Mouse (Mus musculus) testis, postnatal 14 days (tissue): ENCODE data around the gene Plekhm2.

ENCODE experiments used
- DNase-seq: peaks from one replicate; pipeline ENCODE4 v3.0.0; 2021; ENCODE audit warnings: low spot score

Plekhm2 gene

GRCm38 (mm10) chr4:141660884-141661283 is 3.8 kb downstream of the Plekhm2 start:
- DNase-seq: no peak

GRCm38 (mm10) chr4:141659739-141660138 is 5.0 kb downstream of the Plekhm2 start:
- DNase-seq: no peak

- no peak for DNase-seq
Measured at GRCm38 (mm10) chr4:141658846-141659484, 5.7 kb downstream of the Plekhm2 start.

DNA sequence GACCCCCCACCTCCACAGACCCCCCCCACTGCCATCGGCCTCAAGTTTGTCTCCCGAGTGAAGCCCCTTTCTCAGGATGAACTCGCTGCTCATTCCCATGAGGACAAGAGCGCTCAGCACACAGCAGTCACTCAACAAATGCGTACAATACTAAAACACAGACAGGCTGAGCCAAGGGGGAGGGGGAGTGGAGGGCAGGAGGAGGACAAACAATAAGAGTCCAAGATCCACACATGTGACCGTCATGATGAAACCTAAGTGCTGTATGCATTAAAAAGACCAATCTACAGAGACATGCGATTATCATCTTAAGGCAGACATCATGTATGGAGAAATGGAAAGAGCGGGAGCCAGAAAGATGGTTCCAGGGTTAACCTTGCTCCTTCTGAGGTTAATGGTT is 7.8 kb downstream of the Plekhm2 start:
- no peak for DNase-seq

- DNase-seq: peak; percentile 78
Measured at GRCm38 (mm10) chr4:141655908-141656608, 8.6 kb downstream of the Plekhm2 start.

- no peak for DNase-seq
Measured at GRCm38 (mm10) chr4:141654509-141654908, 10.2 kb downstream of the Plekhm2 start.

- no peak for DNase-seq
Measured at GRCm38 (mm10) chr4:141653813-141654212, 10.9 kb downstream of the Plekhm2 start.

DNA sequence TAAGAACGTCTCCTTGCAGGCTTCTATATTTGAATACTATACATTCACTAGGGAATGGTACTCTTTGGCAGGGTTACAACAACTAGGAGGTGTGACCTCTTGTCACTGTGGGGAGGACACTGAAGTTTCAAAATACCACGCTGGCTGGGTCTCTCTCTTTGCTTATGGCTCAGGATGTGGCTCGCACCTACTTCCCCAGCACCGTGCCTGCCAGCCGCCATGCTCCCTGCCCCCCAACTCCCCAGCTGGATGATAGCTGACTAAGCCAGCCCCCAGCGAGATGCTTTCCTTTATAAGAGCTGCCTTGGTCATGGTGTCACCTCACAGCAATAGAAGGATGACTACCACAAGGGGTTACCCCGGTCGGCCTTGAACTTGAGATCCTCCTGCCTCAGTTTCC is 11.7 kb downstream of the Plekhm2 start:
- DNase-seq: no peak

GRCm38 (mm10) chr4:141651944-141652343 is 12.8 kb downstream of the Plekhm2 start:
- no peak for DNase-seq

DNA sequence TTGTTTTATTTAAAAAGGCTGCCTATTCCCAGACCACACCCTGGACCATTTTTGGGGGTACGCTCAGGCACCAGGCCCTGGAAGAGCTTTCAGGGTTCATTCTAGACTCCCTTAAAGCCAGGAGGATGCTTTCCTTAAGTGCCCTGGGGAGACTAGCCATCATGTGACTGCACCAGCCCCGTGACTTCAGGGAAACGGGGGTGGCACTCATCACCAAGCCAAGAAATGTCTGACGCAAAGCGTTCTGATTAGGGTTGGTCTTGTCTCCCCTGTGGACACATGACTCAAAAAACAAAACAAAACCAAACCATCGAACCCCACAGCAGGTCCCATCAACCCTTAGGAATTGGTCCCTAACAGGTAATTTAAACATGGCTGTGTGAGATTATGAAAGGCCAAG is 13.4 kb downstream of the Plekhm2 start:
- no peak for DNase-seq

DNA sequence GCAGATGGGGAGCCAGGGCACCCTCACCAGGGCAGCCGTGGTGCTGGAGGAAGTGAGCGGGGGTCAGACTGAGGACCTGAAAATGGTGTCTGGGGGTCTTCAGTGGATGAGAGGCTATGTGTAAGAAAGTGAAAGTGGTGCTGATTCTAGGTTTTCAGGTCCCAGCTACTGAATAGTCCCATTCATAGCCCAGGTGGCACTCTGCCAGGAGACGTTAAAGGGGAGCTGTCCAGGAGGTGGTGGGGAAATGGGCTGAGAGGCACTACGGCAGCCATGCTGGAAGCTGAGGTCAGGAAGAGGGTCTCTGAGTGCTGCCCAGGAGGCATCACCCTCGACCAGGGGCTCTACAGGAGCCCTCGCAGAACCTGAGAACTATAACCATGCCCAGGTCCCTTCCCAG is 15.5 kb downstream of the Plekhm2 start:
- no peak for DNase-seq

- DNase-seq: no peak
Measured at GRCm38 (mm10) chr4:141648262-141648661, 16.4 kb downstream of the Plekhm2 start.

- no peak for DNase-seq
Measured at GRCm38 (mm10) chr4:141647187-141647586, 17.5 kb downstream of the Plekhm2 start.

- no peak for DNase-seq
Measured at GRCm38 (mm10) chr4:141645988-141646387, 18.7 kb downstream of the Plekhm2 start.

GRCm38 (mm10) chr4:141643118-141643855 is 21.4 kb downstream of the Plekhm2 start:
- no peak for DNase-seq

- DNase-seq: no peak
Measured at GRCm38 (mm10) chr4:141641961-141642811, 22.5 kb downstream of the Plekhm2 start.

DNA sequence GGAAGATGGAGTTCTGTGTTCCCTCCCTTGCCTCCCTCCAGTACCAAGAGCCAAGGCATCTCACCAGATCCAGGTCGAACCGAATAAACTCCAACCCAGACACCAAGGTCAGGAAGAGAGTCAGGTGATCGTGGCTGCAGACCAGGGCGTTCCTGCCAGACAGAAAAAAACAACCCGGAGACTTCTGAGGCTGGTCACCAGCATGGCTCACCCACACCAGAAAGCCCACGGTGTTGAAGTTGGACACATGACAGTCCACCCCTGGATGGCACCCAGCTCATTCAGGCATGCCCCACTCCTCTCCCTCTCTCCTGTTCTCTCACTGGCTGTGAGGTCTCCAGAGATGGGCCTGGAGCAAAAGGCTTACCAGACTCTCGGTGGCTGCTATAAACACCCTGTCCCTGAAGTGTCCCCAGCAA is 23.3 kb downstream of the Plekhm2 start:
- no peak for DNase-seq

DNA sequence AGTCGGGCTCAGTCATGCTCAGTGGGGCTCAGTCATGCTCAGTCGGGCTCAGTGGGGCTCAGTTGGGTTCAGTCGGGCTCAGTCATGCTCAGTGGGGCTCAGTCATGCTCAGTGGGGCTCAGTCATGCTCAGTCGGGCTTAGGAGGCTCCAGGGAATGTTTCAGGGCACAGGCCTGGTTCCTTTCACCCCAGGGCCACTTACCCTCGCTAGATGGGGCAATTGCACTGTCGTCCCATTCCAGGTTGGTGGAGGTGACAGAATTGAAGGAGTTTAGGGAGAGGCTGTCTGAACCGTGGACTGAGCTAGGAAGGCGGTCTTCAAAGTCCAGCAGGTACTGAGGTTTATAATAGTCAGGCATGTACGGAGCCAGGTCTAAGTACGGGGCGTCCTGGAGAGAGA is 25.2 kb downstream of the Plekhm2 start:
- no peak for DNase-seq

GRCm38 (mm10) chr4:141636693-141637092 is 28.0 kb downstream of the Plekhm2 start:
- DNase-seq: no peak

- DNase-seq: no peak
Measured at GRCm38 (mm10) chr4:141635991-141636390, 28.7 kb downstream of the Plekhm2 start.

- no peak for DNase-seq
Measured at GRCm38 (mm10) chr4:141632111-141632873, 32.4 kb downstream of the Plekhm2 start.
